Comparison of ENCODE assay signal across 29 mouse cellular contexts in genomic region chr5:119885595-119885994, GRCm38 (mm10). TPM values are rescaled to one million over a fixed set of nuclear protein-coding genes. Genes with fewer than 3 reads are reported as not detected.
DNase-seq lines count a peak whose midpoint lies in the region; ATAC-seq and TF ChIP-seq lines count a peak whose summit lies in the region.
"Had no signal": no experiment of that assay in that cellular context is flagged by ENCODE, and none has a peak within 500 bp of the region (broad histone marks: within the 10 kb centered on the region; RNA-seq: fewer than 3 reads in every experiment).

No protein-coding gene starts in this region.

- 61% methylated on average over 4 of the region's 8 CpGs for WGBS in lung, embryonic 15.5 days
- WGBS in thymus, adult 2 months: 19% methylated on average over 8 of the region's 8 CpGs
- 85% methylated on average over 6 of the region's 8 CpGs for WGBS in midbrain, embryonic 11.5 days

- H3K4me3 ChIP-seq in lung, embryonic 15.5 days: no peak overlapping the region
- H3K4me3 ChIP-seq in thymus, adult 2 months (ENCODE audit: control insufficient read depth, insufficient read depth, low read length): no peak overlapping the region
- no peak overlapping the region for H3K4me3 ChIP-seq in midbrain, embryonic 11.5 days (ENCODE audit: low read depth, low read length)
- H3K4me3 ChIP-seq: forebrain, embryonic 10.5 days; forebrain, embryonic 13.5 days; heart, adult 2 months; heart, embryonic 10.5 days; heart, embryonic 13.5 days had no signal

- no peak for DNase-seq in lung, postnatal 25 days (ENCODE audit: low spot score)
- DNase-seq in thymus, postnatal 0 days (ENCODE audit: low spot score): peak; percentile 6
- DNase-seq in thymus, adult 2 months: no peak
- no peak for DNase-seq in midbrain, embryonic 11.5 days (ENCODE audit: low spot score, missing footprints)
- DNase-seq in ovary, postnatal 10 days (ENCODE audit: low spot score): no peak
- DNase-seq: adrenal gland, adult 8-10 months; adrenal gland, postnatal 25 days; cerebellum, adult 11-12 months; cerebellum, adult 8-10 months; cerebellum, postnatal 10 days; cerebellum, postnatal 36 days; gastrocnemius, postnatal 10 days; gastrocnemius, postnatal 36 days; heart, adult 2 months; heart, postnatal 36 days had no signal

- H3K4me2 ChIP-seq in lung, embryonic 15.5 days: no peak overlapping the region
- H3K4me2 ChIP-seq in midbrain, embryonic 11.5 days: no peak overlapping the region
- H3K4me2 ChIP-seq: forebrain, embryonic 13.5 days; heart, embryonic 13.5 days; hindbrain, embryonic 14.5 days had no signal

- H3K27me3 ChIP-seq in lung, embryonic 15.5 days: no peaks in the 10 kb centered on the region
- H3K27me3 ChIP-seq in thymus, adult 2 months (ENCODE audit: control insufficient read depth, insufficient read depth, low read length): no peaks in the 10 kb centered on the region
- no peaks in the 10 kb centered on the region for H3K27me3 ChIP-seq in midbrain, embryonic 11.5 days (ENCODE audit: control insufficient read depth, insufficient read depth, low read length)
- H3K27me3 ChIP-seq: forebrain, embryonic 13.5 days; heart, embryonic 13.5 days had no signal

- no peak overlapping the region for H3K27ac ChIP-seq in lung, embryonic 15.5 days
- no peak overlapping the region for H3K27ac ChIP-seq in thymus, adult 2 months (ENCODE audit: control insufficient read depth, insufficient read depth, low read length)
- H3K27ac ChIP-seq in midbrain, embryonic 11.5 days (ENCODE audit: low read depth, low read length): no peak overlapping the region
- H3K27ac ChIP-seq: forebrain, embryonic 10.5 days; forebrain, embryonic 13.5 days; heart, adult 2 months; heart, embryonic 10.5 days; heart, embryonic 13.5 days; hindbrain, embryonic 14.5 days had no signal

- no peak overlapping the region for H3K9ac ChIP-seq in lung, embryonic 15.5 days
- H3K9ac ChIP-seq in midbrain, embryonic 11.5 days (ENCODE audit: low read length): no peak overlapping the region
- H3K9ac ChIP-seq: forebrain, embryonic 13.5 days; heart, embryonic 13.5 days; hindbrain, embryonic 14.5 days had no signal

- TF ChIP-seq POLR2A in thymus, adult 2 months (IDR thresholded peaks at IDR 0.05; ENCODE audit: control insufficient read depth, extremely low read depth, insufficient read depth, low read length, poor library complexity): no peak

- no peak for TF ChIP-seq CTCF in thymus, adult 2 months (IDR thresholded peaks at IDR 0.05; ENCODE audit: borderline replicate concordance, control insufficient read depth, extremely low read depth, insufficient read depth, low read length, poor library complexity)

- peak; percentile 35; the same call in 1 of the 2 replicates for ATAC-seq in lung, embryonic 15.5 days (ENCODE audit: borderline replicate concordance, extremely low read depth, low FRiP score, low TSS enrichment)
- ATAC-seq in common myeloid progenitor, adult 5-6 weeks (replicated peaks; ENCODE audit: low read depth, poor library complexity, severe bottlenecking): peak; percentile 81
- ATAC-seq in hematopoietic stem cell, adult 5-6 weeks (replicated peaks in 1 of 2; ENCODE audit: insufficient read depth in 1 of 2, low FRiP score in 2 of 2, low TSS enrichment in 1 of 2, low read depth in 1 of 2, poor library complexity in 2 of 2, severe bottlenecking in 2 of 2): peak; percentile 40 to 56; a peak in 3 of 4 replicates
- ATAC-seq in midbrain, embryonic 11.5 days (ENCODE audit: low FRiP score): no peak
- ATAC-seq: CD4-positive, CD25-positive, alpha-beta regulatory T cell, adult 4 months; forebrain, embryonic 13.5 days; forebrain, embryonic 16.5 days had no signal

- peaks cover 29% of the 10 kb centered on the region for H3K36me3 ChIP-seq in lung, embryonic 15.5 days
- no peaks in the 10 kb centered on the region for H3K36me3 ChIP-seq in thymus, adult 2 months (ENCODE audit: control insufficient read depth, insufficient read depth, low read length)
- no peaks in the 10 kb centered on the region for H3K36me3 ChIP-seq in midbrain, embryonic 11.5 days (ENCODE audit: control insufficient read depth, insufficient read depth, low read length)
- H3K36me3 ChIP-seq: forebrain, embryonic 10.5 days had no signal

- H3K4me1 ChIP-seq in lung, embryonic 15.5 days: no peaks in the 10 kb centered on the region
- H3K4me1 ChIP-seq in thymus, adult 2 months (replicated peaks; ENCODE audit: control insufficient read depth, insufficient read depth, low read length): peaks cover 2% of the 10 kb centered on the region
- no peaks in the 10 kb centered on the region for H3K4me1 ChIP-seq in midbrain, embryonic 11.5 days (ENCODE audit: control insufficient read depth, insufficient read depth, low read length)
- H3K4me1 ChIP-seq: forebrain, embryonic 13.5 days; heart, embryonic 13.5 days had no signal

- no peaks in the 10 kb centered on the region for H3K9me3 ChIP-seq in lung, embryonic 15.5 days
- no peaks in the 10 kb centered on the region for H3K9me3 ChIP-seq in midbrain, embryonic 11.5 days (ENCODE audit: control insufficient read depth, low read length)
- H3K9me3 ChIP-seq: forebrain, embryonic 10.5 days; forebrain, embryonic 13.5 days; heart, embryonic 10.5 days; heart, embryonic 13.5 days had no signal

RNA-seq across cellular contexts. Expression of gene Tbx5, which starts 53.1 kb away (rescaled TPM):
- 50.1 and 55.7 TPM in 2 replicates for polyA plus RNA-seq in lung, embryonic 15.5 days (2015; fragmentation: Nextera tagmentation; extraction: Ambion mirVana)
- polyA plus RNA-seq in thymus, postnatal 0 days (2015; fragmentation: Nextera tagmentation; extraction: Ambion mirVana): 0.05 and 0.08 TPM in 2 replicates
- 0.54 and 1.7 TPM in 2 replicates for polyA plus RNA-seq in thymus, adult 2 months (2012; rRNA removed)
- total RNA-seq in common myeloid progenitor, adult 5-6 weeks (2017): not detected in 2 replicates
- total RNA-seq in hematopoietic stem cell, adult 5-6 weeks (2017): not detected in 2 replicates
- polyA plus RNA-seq in midbrain, embryonic 11.5 days (2014; fragmentation: Nextera tagmentation; extraction: Ambion mirVana): not detected in 2 replicates
- total RNA-seq: gastrocnemius, postnatal 36 days; granulocyte monocyte progenitor cell, adult 5-6 weeks; MEL had no signal
- polyA plus RNA-seq: C2C12; CD4-positive, CD25-positive, alpha-beta regulatory T cell, adult 4 months; forebrain, embryonic 16.5 days; hindbrain, embryonic 11.5 days had no signal

Comparison
In these comparisons a context has a peak if more than half of its experiments do, and no peak if none do; other contexts are left out.
1. RNA of gene Tbx5, which starts 53.1 kb away (polyA plus RNA-seq): 50.1 to 55.7 TPM in lung, embryonic 15.5 days; 0.54 to 1.7 TPM in thymus, adult 2 months, 0.05 to 0.08 TPM in thymus, postnatal 0 days and not detected in midbrain, embryonic 11.5 days; every median in the first group is over 10 times any median in the second.